Mouse (Mus musculus) thymus, adult 2 months (tissue): ENCODE results near the gene Hcn1. TPM values are rescaled to one million over a fixed set of nuclear protein-coding genes. Genes with fewer than 3 reads are reported as not detected.

Source experiments
- DNase-seq: peaks from one replicate; pipeline ENCODE4 v3.0.0; 2021
- H3K27ac ChIP-seq: fragments of 200-500 bp; 2 replicates; pipeline ENCODE4 v1.5.1; 2012; ENCODE audit warnings: low read length, control low read depth; ENCODE audit not compliant: control insufficient read depth, insufficient read depth
- H3K27me3 ChIP-seq: fragments of 200-500 bp; 2 replicates; pipeline ENCODE4 v1.6.1; 2012; ENCODE audit warnings: mild to moderate bottlenecking, low read length, moderate library complexity, mixed read lengths; ENCODE audit not compliant: control insufficient read depth, insufficient read depth
- H3K36me3 ChIP-seq: fragments of 200-500 bp; 2 replicates; pipeline ENCODE4 v1.6.1; 2012; ENCODE audit warnings: mild to moderate bottlenecking, low read length, moderate library complexity; ENCODE audit not compliant: control insufficient read depth, insufficient read depth
- H3K4me1 ChIP-seq: fragments of 200-500 bp; replicated peaks from 2 replicates; pipeline ENCODE4 v1.6.1; 2012; ENCODE audit warnings: low read length; ENCODE audit not compliant: control insufficient read depth, insufficient read depth
- H3K4me3 ChIP-seq: fragments of 200-500 bp; 2 replicates; pipeline ENCODE4 v1.5.1; 2012; ENCODE audit warnings: mild to moderate bottlenecking, low read length, control low read depth, moderate library complexity; ENCODE audit not compliant: control insufficient read depth, insufficient read depth
- CTCF ChIP-seq: fragments of 200-500 bp; IDR thresholded peaks from 2 replicates; pipeline ENCODE4 v1.5.1; 2012; ENCODE audit warnings: mild to moderate bottlenecking, control low read depth, low read length, moderate library complexity, borderline replicate concordance; ENCODE audit not compliant: control insufficient read depth, poor library complexity, insufficient read depth; ENCODE audit errors: extremely low read depth
- POLR2A ChIP-seq: fragments of 200-500 bp; IDR thresholded peaks from 2 replicates; pipeline ENCODE4 v1.6.1; 2012; ENCODE audit warnings: mild to moderate bottlenecking, low read length, control low read depth, moderate library complexity; ENCODE audit not compliant: control insufficient read depth, poor library complexity, insufficient read depth; ENCODE audit errors: extremely low read depth
- WGBS: fragments of 180-500 bp; shearing (Covaris S2); methylation state at CpG from one replicate; pipeline ENCODE4 v1.1.7; 2018; 5-methylcytosine and 5-hydroxymethylcytosine counted together
- polyA plus RNA-seq: library from polyadenylated mRNA; depleted of rRNA; stranded (reverse); fragments of >200 nt; gene quantifications from 2 replicates; pipeline ENCODE4 v1.2.3, GENCODE M21; 2012

Gene Hcn1
- polyA plus RNA-seq, 1 experiment = 0.09 TPM

DNA sequence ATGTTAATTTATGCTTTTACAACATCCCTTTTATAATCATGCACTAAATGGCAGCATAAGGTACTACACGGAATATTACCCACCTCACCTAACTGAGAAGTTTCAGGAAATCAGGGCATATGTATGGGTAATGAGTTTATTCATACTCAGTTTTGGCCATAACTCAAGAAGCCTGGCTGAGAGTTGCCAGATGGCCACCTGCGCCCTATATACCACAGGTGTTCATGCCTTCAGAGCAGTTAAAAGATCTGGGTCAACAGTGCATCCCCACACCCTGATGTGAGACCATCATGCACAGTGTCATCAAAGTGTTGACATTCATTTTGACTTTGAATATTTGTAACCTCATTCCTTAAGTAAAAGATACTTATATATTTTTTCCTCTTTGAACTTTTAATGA is 183.3 kb downstream of the Hcn1 start:
- H3K4me3 ChIP-seq = no peak overlapping the region
- 97% methylated on average over 2 of the region's 2 CpGs for WGBS
- no peaks in the 10 kb centered on the region for H3K4me1 ChIP-seq
- TF ChIP-seq POLR2A = no peak
- TF ChIP-seq CTCF = no peak
- H3K27ac ChIP-seq = no peak overlapping the region
- H3K36me3 ChIP-seq = no peaks in the 10 kb centered on the region
- no peaks in the 10 kb centered on the region for H3K27me3 ChIP-seq
- no peak for DNase-seq

DNA sequence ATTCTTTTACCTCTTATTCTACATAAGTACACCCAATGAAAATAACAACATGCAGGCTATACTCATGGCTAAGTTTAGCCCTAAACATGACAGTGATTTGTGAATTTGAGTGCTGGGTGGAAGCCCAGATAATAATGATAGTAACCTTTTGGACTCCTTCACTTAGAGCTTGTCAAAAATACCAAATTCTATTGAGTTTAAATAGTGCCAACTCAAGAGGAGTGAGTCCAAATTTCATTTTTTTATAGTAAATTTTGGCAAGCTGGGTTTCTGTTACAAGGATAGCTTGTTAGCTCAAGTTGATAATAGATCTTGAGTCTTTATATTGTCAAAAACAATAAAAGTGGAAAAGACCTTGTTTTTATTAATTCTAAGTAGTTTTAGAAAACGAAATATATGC is 190.7 kb downstream of the Hcn1 start:
- WGBS = 77% methylated on average over 1 of the region's 1 CpGs
- no peak overlapping the region for H3K27ac ChIP-seq
- no peak overlapping the region for H3K4me3 ChIP-seq
- no peaks in the 10 kb centered on the region for H3K4me1 ChIP-seq
- TF ChIP-seq POLR2A = no peak
- TF ChIP-seq CTCF = no peak
- no peaks in the 10 kb centered on the region for H3K27me3 ChIP-seq
- H3K36me3 ChIP-seq = no peaks in the 10 kb centered on the region
- no peak for DNase-seq

DNA sequence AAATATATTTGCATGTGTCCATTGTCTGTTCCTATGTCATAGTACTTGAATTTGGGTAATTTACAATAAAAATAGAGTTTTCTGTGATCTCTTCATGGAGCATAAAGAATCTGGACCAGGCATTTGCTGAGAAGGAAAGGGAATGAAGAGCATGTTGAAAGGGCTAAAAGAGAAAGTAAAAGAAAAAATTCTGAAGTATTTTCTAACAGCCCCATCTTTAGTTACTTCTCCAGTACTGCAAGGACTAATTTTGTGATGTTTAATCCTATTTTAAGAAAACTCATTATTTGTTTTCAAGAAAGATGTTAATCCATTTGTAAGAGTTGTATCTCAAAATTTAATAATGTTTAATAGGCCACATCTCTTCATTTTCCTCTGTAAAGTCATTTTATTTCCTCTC is 198.9 kb downstream of the Hcn1 start:
- Histone ChIP-seq H3K4me1 (no peaks in the 10 kb centered on the region), H3K36me3 (no peaks in the 10 kb centered on the region), H3K27ac (no peak overlapping the region), H3K4me3 (no peak overlapping the region), H3K27me3 (no peaks in the 10 kb centered on the region)
- no peak for TF ChIP-seq CTCF
- no peak for TF ChIP-seq POLR2A
- no peak for DNase-seq

- H3K36me3 ChIP-seq = no peaks in the 10 kb centered on the region
- no peak for DNase-seq
- TF ChIP-seq CTCF = no peak
- no peak overlapping the region for H3K27ac ChIP-seq
- H3K4me3 ChIP-seq = no peak overlapping the region
- H3K27me3 ChIP-seq = no peaks in the 10 kb centered on the region
- no peaks in the 10 kb centered on the region for H3K4me1 ChIP-seq
- 89% methylated on average over 5 of the region's 5 CpGs for WGBS
Measured at GRCm38 (mm10) chr13:117827628-117828027, 225.5 kb downstream of the Hcn1 start.

- 81% methylated on average over 1 of the region's 1 CpGs for WGBS
- Histone ChIP-seq H3K4me1 (no peaks in the 10 kb centered on the region), H3K36me3 (no peaks in the 10 kb centered on the region), H3K27me3 (no peaks in the 10 kb centered on the region), H3K27ac (no peak overlapping the region), H3K4me3 (no peak overlapping the region)
- no peak for DNase-seq
- TF ChIP-seq POLR2A (no peak), CTCF (no peak)
Measured at GRCm38 (mm10) chr13:117836658-117837057, 234.5 kb downstream of the Hcn1 start.

GRCm38 (mm10) chr13:117838264-117838663 is 236.1 kb downstream of the Hcn1 start:
- 69% methylated on average over 7 of the region's 7 CpGs for WGBS
- H3K27me3 ChIP-seq = no peaks in the 10 kb centered on the region
- H3K4me1 ChIP-seq = no peaks in the 10 kb centered on the region
- DNase-seq = no peak
- no peaks in the 10 kb centered on the region for H3K36me3 ChIP-seq
- H3K4me3 ChIP-seq = no peak overlapping the region
- no peak for TF ChIP-seq CTCF
- TF ChIP-seq POLR2A = no peak
- H3K27ac ChIP-seq = no peak overlapping the region

GRCm38 (mm10) chr13:117842366-117842765 is 240.2 kb downstream of the Hcn1 start:
- Histone ChIP-seq H3K27me3 (no peaks in the 10 kb centered on the region), H3K27ac (no peak overlapping the region), H3K36me3 (no peaks in the 10 kb centered on the region), H3K4me3 (no peak overlapping the region), H3K4me1 (no peaks in the 10 kb centered on the region)
- TF ChIP-seq POLR2A (no peak), CTCF (no peak)
- DNase-seq = no peak
